Mouse (Mus musculus) limb, embryonic 12.5 days (tissue): Measurements from ENCODE around the gene Stac2. TPM values are rescaled to one million over a fixed set of nuclear protein-coding genes. Genes with fewer than 3 reads are reported as not detected.

Experiments
- ATAC-seq: fragments of 200-750 bp; cut with Nextera tagmentation; 2 replicates; pipeline ENCODE4 v1.8.0; 2017; ENCODE audit warnings: low read depth, moderate TSS enrichment; ENCODE audit not compliant: insufficient number of reproducible peaks, insufficient read depth, low FRiP score, low TSS enrichment
- H3K27ac ChIP-seq: fragments of 300-500 bp; sonication (generic); 2 replicates; pipeline ENCODE4 v1.5.1; 2016; ENCODE audit warnings: mild to moderate bottlenecking, moderate library complexity
- H3K27me3 ChIP-seq: fragments of 300-500 bp; sonication (generic); 2 replicates; pipeline ENCODE4 v1.6.1; 2016; ENCODE audit warnings: mild to moderate bottlenecking, moderate library complexity
- H3K36me3 ChIP-seq: fragments of 300-500 bp; sonication (generic); 2 replicates; pipeline ENCODE4 v1.6.1; 2016; ENCODE audit warnings: mild to moderate bottlenecking, moderate library complexity
- H3K4me1 ChIP-seq: fragments of 300-500 bp; sonication (generic); replicated peaks from 2 replicates; pipeline ENCODE4 v1.6.1; 2016
- H3K4me2 ChIP-seq: fragments of 300-500 bp; sonication (generic); 2 replicates; pipeline ENCODE4 v1.6.1; 2016; ENCODE audit warnings: mild to moderate bottlenecking, moderate library complexity
- H3K4me3 ChIP-seq: fragments of 300-500 bp; sonication (generic); replicated peaks from 2 replicates; pipeline ENCODE4 v1.5.1; 2016; ENCODE audit warnings: mild to moderate bottlenecking
- H3K9ac ChIP-seq: fragments of 300-500 bp; sonication (generic); replicated peaks from 2 replicates; pipeline ENCODE4 v1.6.1; 2016; ENCODE audit warnings: mild to moderate bottlenecking, moderate library complexity
- H3K9me3 ChIP-seq: fragments of 300-500 bp; sonication (generic); 2 replicates; pipeline ENCODE4 v1.6.1; 2016; ENCODE audit warnings: mild to moderate bottlenecking, moderate library complexity
- WGBS: fragments of 180-500 bp; shearing (Covaris S2); methylation state at CpG from one replicate; pipeline ENCODE4 v1.1.7; 2016; 5-methylcytosine and 5-hydroxymethylcytosine counted together
- polyA plus RNA-seq: library from polyadenylated mRNA; unstranded; fragments of >200 nt; fragmentation: Nextera tagmentation; extraction: Ambion mirVana; gene quantifications from 2 replicates; pipeline ENCODE4 v1.2.1, GENCODE M21; 2016

Stac2 gene
- polyA plus RNA-seq, 1 experiment from 2014 or later = 0.31 TPM

DNA sequence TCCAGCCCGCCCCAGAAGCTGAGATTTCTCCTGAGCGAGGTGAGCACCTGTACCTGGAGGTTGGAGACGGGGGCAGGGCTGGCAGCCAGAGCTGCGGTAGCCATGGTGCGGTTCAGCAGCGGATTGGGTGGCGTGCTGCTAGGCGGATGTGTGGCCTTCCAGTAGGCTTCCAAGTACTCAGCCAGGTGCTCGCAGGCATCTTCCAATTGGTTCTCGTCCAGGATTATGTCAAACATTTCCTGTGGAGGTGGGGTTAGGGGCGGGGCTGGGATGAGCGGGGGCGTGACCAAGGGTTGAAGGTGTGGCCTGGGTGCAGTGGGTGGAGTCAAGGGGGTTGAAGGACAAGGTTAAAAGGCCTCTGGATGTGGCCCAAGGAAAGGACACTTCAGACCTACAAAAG, 48.2 kb downstream of the Stac2 start:
- Histone ChIP-seq H3K9me3 (no peaks in the 10 kb centered on the region), H3K27me3 (peaks cover 34% of the 10 kb centered on the region), H3K4me2 (no peak overlapping the region), H3K4me3 (no peak overlapping the region), H3K36me3 (peaks cover 58% of the 10 kb centered on the region), H3K9ac (no peak overlapping the region), H3K27ac (no peak overlapping the region), H3K4me1 (peaks cover 42% of the 10 kb centered on the region)
- ATAC-seq = no peak
- WGBS = 35% methylated on average over 13 of the region's 13 CpGs

DNA sequence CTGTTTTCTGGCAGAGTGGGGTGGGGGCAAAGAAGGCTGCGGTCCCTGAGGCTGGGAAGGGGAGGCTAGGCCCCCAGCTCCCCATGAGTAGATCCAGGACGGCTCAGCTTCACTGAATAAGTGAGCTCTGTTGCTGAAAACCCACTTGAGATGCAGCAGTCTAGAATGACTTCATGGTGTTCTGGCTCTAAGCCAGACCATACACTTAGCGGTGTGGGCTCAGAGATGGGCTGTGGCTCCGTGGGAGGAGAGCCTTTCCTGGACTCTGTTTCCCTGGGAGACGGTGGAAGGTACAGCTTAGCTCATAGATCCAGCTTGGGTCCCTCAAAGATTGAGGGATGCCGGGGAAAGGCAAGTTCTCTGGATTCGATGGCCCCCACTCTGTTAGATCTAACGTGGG, 49.1 kb downstream of the Stac2 start:
- Histone ChIP-seq H3K27ac (peak overlapping the region; percentile 18; the same call in 1 of the 2 replicates), H3K36me3 (peaks cover 48% of the 10 kb centered on the region)
- WGBS = 78% methylated on average over 8 of the region's 8 CpGs

DNA sequence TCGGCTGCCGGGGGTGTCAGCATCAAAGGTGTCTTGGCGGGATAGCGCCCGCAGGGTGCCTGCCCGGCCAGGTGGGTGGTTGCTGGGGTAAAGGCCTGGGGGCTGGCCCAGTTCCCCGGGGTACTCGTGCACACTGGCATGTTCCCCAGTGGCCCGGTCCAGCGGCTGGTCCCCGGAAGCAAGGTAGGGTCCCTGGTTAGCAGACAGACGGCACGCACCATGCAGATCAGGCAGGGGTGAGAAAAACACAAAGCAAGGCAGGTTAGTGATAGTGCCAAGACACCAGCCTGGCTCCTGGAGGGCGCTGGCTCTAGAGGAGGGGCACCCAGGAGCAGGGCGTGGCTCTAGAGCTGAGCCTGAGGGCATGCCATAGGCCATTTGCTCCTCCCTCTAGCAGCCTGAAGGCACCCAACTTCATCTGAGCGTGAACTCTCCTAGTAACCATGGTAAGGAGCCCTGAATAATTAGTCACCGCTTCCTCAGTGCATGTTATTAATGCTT, 50.0 kb downstream of the Stac2 start:
- Histone ChIP-seq H3K9me3 (no peaks in the 10 kb centered on the region), H3K4me3 (no peak overlapping the region), H3K27me3 (peaks cover 44% of the 10 kb centered on the region), H3K9ac (peak overlapping the region; percentile 42; the same call in 1 of the 2 replicates), H3K36me3 (peaks cover 39% of the 10 kb centered on the region), H3K4me1 (peaks cover 42% of the 10 kb centered on the region), H3K27ac (0 out of 2 replicates have a peak overlapping the region, but pooled peaks have one; percentile 17), H3K4me2 (peak overlapping the region; percentile 35; the same call in 1 of the 2 replicates)
- WGBS = 27% methylated on average over 17 of the region's 17 CpGs
- no peak for ATAC-seq

More for the DNA sequence above, 49.1 kb downstream of the Stac2 start:
- no peak overlapping the region for H3K4me3 ChIP-seq
- H3K4me1 ChIP-seq = peaks cover 42% of the 10 kb centered on the region
- no peaks in the 10 kb centered on the region for H3K9me3 ChIP-seq
- no peak overlapping the region for H3K9ac ChIP-seq
- no peak for ATAC-seq
- peaks cover 42% of the 10 kb centered on the region for H3K27me3 ChIP-seq
- H3K4me2 ChIP-seq = no peak overlapping the region

DNA sequence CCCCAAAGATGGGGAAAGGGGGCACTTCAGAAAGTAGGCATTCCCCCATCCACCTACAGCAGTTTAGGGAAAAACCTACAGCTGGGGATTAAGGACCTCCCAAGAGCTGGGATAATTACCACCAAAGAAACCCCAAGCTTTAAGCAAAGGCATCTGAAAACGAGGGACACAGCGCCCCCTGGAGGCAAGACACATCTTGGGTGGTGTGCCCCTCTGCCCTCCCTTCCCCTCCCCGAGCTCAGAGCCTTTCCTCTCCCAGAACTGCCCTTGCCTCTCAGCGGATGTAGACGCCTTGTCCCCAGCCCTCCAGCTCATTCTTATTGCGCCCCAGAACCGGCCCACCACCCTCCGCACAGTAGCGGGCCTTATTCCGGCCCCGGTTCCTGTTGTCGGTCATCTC, 50.6 kb downstream of the Stac2 start:
- H3K4me1 ChIP-seq = peaks cover 42% of the 10 kb centered on the region
- H3K36me3 ChIP-seq = peaks cover 33% of the 10 kb centered on the region
- H3K9ac ChIP-seq = peak overlapping the region; percentile 42; the same call in 1 of the 2 replicates
- no peak overlapping the region for H3K27ac ChIP-seq
- ATAC-seq = no peak
- 8% methylated on average over 12 of the region's 12 CpGs for WGBS
- H3K4me3 ChIP-seq = no peak overlapping the region
- H3K4me2 ChIP-seq = peak overlapping the region; percentile 35
- H3K9me3 ChIP-seq = no peaks in the 10 kb centered on the region
- H3K27me3 ChIP-seq = peaks cover 47% of the 10 kb centered on the region

DNA sequence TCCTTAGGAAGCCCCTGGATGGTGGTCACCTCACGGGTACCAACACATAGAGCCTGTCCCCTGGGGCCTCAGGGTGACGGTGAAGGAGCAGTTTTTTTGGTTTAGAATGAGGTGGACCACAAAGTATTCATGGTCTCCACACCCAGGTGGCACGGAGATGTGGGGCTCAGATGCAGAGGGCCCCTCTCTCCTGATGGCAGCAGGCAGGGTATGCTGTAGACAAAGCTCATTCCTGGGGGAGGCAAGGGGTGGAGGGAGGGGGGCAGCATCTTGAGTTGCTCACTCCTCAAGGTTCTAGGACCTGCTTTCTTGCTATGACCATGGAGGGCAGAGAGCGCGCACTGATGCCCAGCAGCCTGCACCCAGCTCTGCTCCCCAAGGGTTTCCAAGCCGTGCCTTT, 51.3 kb downstream of the Stac2 start:
- WGBS = 56% methylated on average over 6 of the region's 6 CpGs
- Histone ChIP-seq H3K4me2 (peak overlapping the region; percentile 35; the same call in 1 of the 2 replicates), H3K9me3 (no peaks in the 10 kb centered on the region), H3K36me3 (peaks cover 27% of the 10 kb centered on the region), H3K27ac (no peak overlapping the region), H3K4me3 (no peak overlapping the region), H3K4me1 (peaks cover 42% of the 10 kb centered on the region), H3K9ac (no peak overlapping the region), H3K27me3 (peaks cover 47% of the 10 kb centered on the region)
- no peak for ATAC-seq

DNA sequence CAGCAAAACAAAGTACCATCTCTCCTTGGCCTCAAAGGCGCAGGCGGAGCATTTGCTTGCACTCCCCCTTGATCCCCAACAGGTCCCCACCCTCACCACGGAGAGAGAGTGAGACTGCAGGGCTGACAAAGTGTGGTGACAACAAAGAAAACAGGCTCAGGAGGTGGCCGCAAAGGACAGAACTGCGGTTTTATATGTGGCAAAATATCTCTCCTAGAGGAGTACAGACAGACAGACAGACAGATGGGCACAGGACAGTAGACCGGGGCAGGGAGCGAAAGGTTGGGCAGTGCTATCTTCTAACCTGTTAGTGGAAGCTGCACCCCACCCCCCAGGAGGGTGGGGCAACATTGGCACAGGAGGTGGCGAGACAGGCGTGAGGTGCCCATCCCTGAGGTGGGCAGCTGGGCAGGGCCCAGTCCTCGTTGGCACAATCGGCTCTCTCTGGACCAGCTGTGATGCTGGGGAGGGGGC, 51.9 kb downstream of the Stac2 start:
- peak overlapping the region; percentile 17; the same call in 1 of the 2 replicates for H3K4me2 ChIP-seq
- no peaks in the 10 kb centered on the region for H3K9me3 ChIP-seq
- no peak overlapping the region for H3K4me3 ChIP-seq
- peaks cover 42% of the 10 kb centered on the region for H3K4me1 ChIP-seq
- no peak overlapping the region for H3K27ac ChIP-seq
- peaks cover 23% of the 10 kb centered on the region for H3K36me3 ChIP-seq
- peaks cover 52% of the 10 kb centered on the region for H3K27me3 ChIP-seq
- no peak for ATAC-seq
- WGBS = 28% methylated on average over 11 of the region's 11 CpGs
- H3K9ac ChIP-seq = 0 out of 2 replicates have a peak overlapping the region, but pooled peaks have one; percentile 0

DNA sequence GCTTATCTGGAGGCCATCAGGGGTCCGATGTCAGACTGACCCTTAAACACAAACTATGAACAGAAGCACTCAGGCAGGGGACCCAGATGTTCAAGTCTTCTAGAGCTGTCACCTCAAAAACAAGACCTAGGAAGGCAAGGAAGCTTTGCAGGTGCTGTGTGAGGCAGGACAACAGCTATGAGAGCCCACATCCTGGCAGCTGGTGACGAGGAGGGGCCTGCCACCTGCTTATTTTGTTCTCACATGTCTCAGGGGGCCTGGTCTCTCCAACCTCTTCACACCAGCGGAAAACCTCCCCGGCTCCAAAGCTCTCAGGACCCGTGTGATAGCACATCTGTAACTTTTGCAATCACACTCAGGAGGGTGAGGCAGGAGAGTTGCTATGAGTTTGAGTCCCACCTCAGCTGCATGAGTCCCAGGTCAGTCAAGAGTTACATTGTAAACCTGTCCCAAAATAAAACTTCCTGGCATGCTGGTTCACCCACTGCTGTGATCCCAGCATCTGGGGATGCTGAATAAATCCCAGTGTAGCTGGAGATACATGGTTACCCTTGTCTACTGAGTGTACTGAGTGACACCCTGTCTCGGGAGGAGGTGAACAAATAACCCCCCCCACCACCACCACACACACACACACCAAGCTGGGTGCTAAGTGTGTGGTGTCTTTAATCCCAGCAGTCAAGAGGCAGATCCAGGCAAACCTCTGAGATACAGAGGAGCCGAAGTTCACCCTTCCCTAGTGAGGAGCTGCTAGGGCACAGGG, 52.7 kb downstream of the Stac2 start:
- WGBS = 18% methylated on average over 7 of the region's 7 CpGs
- peaks cover 16% of the 10 kb centered on the region for H3K36me3 ChIP-seq
- H3K9ac ChIP-seq = no peak overlapping the region
- H3K4me2 ChIP-seq = no peak overlapping the region
- H3K4me1 ChIP-seq = peaks cover 45% of the 10 kb centered on the region
- H3K27me3 ChIP-seq = peaks cover 55% of the 10 kb centered on the region
- H3K27ac ChIP-seq = no peak overlapping the region
- no peak for ATAC-seq
- no peak overlapping the region for H3K4me3 ChIP-seq
- no peaks in the 10 kb centered on the region for H3K9me3 ChIP-seq

DNA sequence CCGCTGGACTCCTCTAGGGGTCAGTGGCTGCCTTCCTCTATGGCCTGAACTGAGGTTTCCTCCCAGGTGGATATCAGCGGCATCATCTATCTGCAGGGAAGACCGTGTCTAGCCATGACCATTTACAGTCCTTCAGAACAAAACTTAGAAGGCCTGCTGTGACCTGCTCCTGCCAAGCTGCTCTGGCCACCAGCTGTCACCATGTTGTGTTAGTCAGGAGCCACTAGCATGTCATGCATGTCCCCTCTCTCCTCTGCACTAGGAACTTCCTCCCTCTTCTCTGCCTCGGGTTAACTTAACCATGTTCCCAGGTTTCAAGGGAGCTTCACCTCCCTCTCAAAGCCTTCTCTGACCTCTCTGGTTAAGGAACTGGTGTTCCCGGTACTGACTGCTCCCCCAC, 53.5 kb downstream of the Stac2 start:
- WGBS = 65% methylated on average over 5 of the region's 5 CpGs
- no peak overlapping the region for H3K27ac ChIP-seq
- no peak for ATAC-seq
- H3K4me3 ChIP-seq = no peak overlapping the region
- H3K9me3 ChIP-seq = no peaks in the 10 kb centered on the region
- H3K4me2 ChIP-seq = no peak overlapping the region
- H3K9ac ChIP-seq = no peak overlapping the region
- peaks cover 53% of the 10 kb centered on the region for H3K4me1 ChIP-seq
- peaks cover 8% of the 10 kb centered on the region for H3K36me3 ChIP-seq
- peaks cover 63% of the 10 kb centered on the region for H3K27me3 ChIP-seq

DNA sequence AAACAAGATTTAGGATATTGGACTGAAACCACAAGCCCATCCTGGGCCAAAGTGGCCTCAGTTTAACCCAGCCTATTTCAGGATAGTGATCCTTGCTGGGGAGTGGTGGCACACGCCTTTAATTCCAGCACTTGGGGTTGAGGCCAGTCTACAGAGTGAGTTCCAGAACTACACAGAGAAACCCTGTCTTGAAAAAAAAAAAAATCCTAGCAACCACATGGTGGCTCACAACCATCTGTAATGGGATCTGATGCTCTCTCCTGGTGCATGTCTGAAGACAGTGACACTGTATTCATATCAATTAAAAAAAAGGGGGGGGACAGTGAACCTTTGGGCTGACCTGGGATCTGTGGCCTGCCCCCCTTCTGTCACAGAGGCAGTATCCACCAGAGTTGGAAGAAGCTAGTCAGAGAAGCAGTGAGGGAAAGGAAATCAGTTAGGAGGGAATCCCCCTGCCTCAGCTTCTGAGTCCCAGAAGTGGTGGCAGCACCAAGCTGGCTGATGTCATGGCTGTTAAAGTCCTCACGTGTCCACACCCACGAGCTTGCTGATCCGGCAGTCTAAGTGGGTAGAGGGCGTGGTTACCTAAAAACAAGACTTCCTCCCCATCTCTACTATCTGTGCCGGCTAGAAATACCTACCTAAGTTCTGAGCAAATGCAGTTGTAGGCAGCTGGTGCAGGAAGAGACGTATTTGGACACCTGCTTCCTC, 54.2 kb downstream of the Stac2 start:
- no peak for ATAC-seq
- peaks cover 1% of the 10 kb centered on the region for H3K36me3 ChIP-seq
- no peak overlapping the region for H3K27ac ChIP-seq
- H3K9me3 ChIP-seq = no peaks in the 10 kb centered on the region
- H3K9ac ChIP-seq = no peak overlapping the region
- 72% methylated on average over 7 of the region's 7 CpGs for WGBS
- H3K4me2 ChIP-seq = no peak overlapping the region
- H3K4me3 ChIP-seq = no peak overlapping the region
- peaks cover 57% of the 10 kb centered on the region for H3K4me1 ChIP-seq
- peaks cover 70% of the 10 kb centered on the region for H3K27me3 ChIP-seq

DNA sequence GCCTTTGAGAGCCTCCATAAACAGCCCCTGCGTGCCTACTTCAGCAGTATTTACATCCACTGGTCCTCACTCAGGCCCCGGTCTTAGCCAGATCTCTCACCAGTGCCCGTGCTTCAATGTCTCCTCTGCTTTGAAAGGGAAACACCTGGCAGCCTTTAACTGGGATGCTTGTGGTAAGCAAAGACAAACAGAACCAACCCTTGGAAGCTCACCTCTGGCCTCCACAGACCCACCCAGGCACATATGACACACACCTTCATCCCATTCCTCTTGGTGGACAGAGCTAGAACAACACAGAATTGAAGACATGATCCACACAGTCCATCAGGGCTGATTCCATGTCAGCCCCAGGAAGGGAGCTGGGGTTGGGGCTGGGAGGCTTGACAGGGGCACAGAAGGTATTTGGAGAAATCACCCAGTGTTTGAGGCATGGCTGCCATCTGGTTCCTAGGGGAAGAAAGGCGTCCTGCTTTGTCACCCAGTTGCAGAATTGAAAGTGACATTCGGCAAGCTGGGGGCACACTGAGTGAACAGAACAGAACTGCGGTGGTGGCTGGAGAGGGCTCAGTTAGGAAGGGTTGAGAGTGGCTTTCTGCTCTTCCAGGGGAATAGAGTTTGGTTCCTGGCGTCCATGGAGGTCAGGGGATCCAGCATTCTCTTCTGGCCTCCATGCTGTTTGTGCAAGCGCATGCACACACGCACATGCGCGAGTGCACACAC, 55.0 kb downstream of the Stac2 start:
- peaks cover 49% of the 10 kb centered on the region for H3K4me1 ChIP-seq
- H3K9me3 ChIP-seq = no peaks in the 10 kb centered on the region
- no peaks in the 10 kb centered on the region for H3K36me3 ChIP-seq
- H3K27ac ChIP-seq = no peak overlapping the region
- ATAC-seq = no peak
- peaks cover 66% of the 10 kb centered on the region for H3K27me3 ChIP-seq
- H3K4me2 ChIP-seq = no peak overlapping the region
- no peak overlapping the region for H3K4me3 ChIP-seq
- 69% methylated on average over 11 of the region's 11 CpGs for WGBS
- H3K9ac ChIP-seq = no peak overlapping the region
